Mouse (Mus musculus): Measurements from ENCODE around the gene Pfn5. TPM values are rescaled to one million over a fixed set of nuclear protein-coding genes. Genes with fewer than 3 reads are reported as not detected.
"Not testable (repeated sequence)": the region's sequence is repeated elsewhere in the genome, so short reads cannot be mapped to it uniquely, and the experiment has no call there.

The Pfn5 gene
- not detected in 2 replicates for polyA plus RNA-seq (2012; ENCODE audit: insufficient read depth, insufficient read length, missing spikeins)

DNA sequence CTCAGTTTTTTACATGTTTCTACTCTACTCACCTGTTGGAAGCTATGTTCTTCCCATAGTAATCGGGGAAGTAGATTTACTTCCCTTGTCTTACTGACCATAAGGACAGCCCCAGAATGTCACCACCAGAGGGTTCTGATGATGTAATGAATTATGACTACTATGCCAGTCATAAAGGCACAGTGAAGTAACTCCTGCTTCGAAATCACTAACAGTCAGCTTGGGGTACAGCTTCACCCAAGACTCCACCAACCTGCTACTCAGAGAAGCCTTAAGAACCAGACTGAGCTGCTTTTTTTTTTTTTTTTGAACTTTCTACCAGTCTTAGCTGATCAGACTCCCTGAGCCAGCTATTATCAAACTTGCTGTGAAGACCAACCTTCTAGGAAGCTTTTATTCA lies at the start of gene Pfn5, which contains the start of gene Asb12:
Pfn5 (plus strand) TSS at position 218 of the 400 bp plus-strand sequence.
Asb12 (minus strand) TSS at position 101 of the 400 bp plus-strand sequence.
- no peak within 1 kb of the TSS for H3K27ac ChIP-seq (ENCODE audit: insufficient read depth, low read depth, low read length)
- no peaks in the 10 kb centered on the region for H3K4me1 ChIP-seq (ENCODE audit: control insufficient read depth, insufficient read depth, low read length)
- TF ChIP-seq CTCF (IDR thresholded peaks at IDR 0.05; ENCODE audit: low read depth, low read length) (no peak), POLR2A (IDR thresholded peaks at IDR 0.05; ENCODE audit: borderline replicate concordance, low read depth, low read length) (no peak)
- H3K4me3 ChIP-seq (ENCODE audit: insufficient read depth, low read length), result no peak within 1 kb of the TSS

DNA sequence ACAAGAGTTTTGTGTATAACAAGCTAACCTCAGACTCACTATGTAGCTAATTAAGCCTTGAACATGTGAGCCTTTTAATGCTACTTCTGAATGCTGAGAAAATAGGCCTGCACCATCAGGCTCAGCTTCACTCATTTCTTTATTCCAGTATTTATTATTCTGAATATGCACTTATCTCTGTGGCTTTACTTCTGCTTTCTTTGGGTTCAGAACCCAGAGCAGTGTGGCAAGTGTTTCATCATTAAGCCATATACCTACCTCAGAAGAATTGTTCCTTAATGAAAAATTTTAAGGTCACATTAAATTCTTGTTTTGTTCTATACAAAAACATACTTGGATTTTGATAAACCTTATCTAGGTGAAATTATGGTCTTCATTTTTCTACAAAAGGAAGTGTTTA lies 34.0 kb upstream of the Pfn5 start:
- H3K4me3 ChIP-seq (ENCODE audit: insufficient read depth, low read length), result no peak overlapping the region
- no peak overlapping the region for H3K27ac ChIP-seq (ENCODE audit: insufficient read depth, low read depth, low read length)
- TF ChIP-seq CTCF (IDR thresholded peaks at IDR 0.05; ENCODE audit: low read depth, low read length) (no peak), POLR2A (IDR thresholded peaks at IDR 0.05; ENCODE audit: borderline replicate concordance, low read depth, low read length) (no peak)
- no peaks in the 10 kb centered on the region for H3K4me1 ChIP-seq (ENCODE audit: control insufficient read depth, insufficient read depth, low read length)

GRCm38 (mm10) chrX:95525166-95525565 lies 32.7 kb upstream of the Pfn5 start:
- Histone ChIP-seq H3K4me3 (ENCODE audit: insufficient read depth, low read length) (no peak overlapping the region), H3K4me1 (ENCODE audit: control insufficient read depth, insufficient read depth, low read length) (no peaks in the 10 kb centered on the region), H3K27ac (ENCODE audit: insufficient read depth, low read depth, low read length) (no peak overlapping the region)
- TF ChIP-seq CTCF (IDR thresholded peaks at IDR 0.05; ENCODE audit: low read depth, low read length) (no peak), POLR2A (IDR thresholded peaks at IDR 0.05; ENCODE audit: borderline replicate concordance, low read depth, low read length) (no peak)

- H3K4me1 ChIP-seq (ENCODE audit: control insufficient read depth, insufficient read depth, low read length); H3K4me3 ChIP-seq (ENCODE audit: insufficient read depth, low read length); H3K27ac ChIP-seq (ENCODE audit: insufficient read depth, low read depth, low read length): not testable (repeated sequence)
Observed at GRCm38 (mm10) chrX:95535493-95535892, 22.4 kb upstream of the Pfn5 start.

DNA sequence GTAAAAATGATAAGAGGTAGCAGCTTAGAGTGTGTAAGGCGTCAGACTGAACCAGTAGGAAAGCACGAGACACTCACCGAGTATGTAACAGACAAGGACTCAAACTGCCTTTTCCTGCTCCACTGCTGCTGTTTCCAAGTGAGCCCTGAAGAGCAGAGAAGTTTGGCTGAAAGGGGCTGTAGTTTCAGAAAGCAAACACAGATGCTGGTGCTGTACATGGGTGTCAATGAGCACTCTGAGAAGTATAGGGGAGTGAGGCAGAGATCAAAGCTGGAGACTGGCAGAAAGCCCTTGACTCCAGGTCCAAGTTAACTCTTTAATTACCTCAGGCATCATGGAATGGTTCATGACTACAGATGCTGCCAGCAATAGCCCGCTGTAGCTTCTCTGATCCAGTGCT lies 3.6 kb upstream of the Pfn5 start:
- no peaks in the 10 kb centered on the region for H3K4me1 ChIP-seq (ENCODE audit: control insufficient read depth, insufficient read depth, low read length)
- no peak overlapping the region for H3K27ac ChIP-seq (ENCODE audit: insufficient read depth, low read depth, low read length)
- no peak for TF ChIP-seq POLR2A (IDR thresholded peaks at IDR 0.05; ENCODE audit: borderline replicate concordance, low read depth, low read length)
- H3K4me3 ChIP-seq (ENCODE audit: insufficient read depth, low read length), result no peak overlapping the region

DNA sequence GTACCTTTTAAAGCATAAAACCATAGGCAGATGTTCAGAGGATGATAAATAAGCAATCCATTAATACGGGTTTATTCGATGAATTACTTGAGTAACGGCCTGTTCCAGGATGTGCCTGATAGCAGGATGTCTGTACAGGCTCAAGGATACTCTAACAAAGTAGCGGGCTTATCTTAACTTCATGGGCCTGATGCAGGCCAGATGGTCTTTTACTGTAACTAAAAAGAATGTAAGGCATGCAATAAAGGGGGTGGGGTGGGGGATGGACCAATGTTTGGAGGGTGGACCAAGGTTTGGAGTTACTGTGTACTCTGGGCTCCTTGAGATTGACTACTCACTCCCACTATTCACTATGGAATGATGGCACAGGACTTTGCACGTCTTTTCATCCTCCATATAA lies 42.7 kb downstream of the Pfn5 start:
- Histone ChIP-seq H3K4me3 (ENCODE audit: insufficient read depth, low read length) (no peak overlapping the region), H3K4me1 (ENCODE audit: control insufficient read depth, insufficient read depth, low read length) (no peaks in the 10 kb centered on the region), H3K27ac (ENCODE audit: insufficient read depth, low read depth, low read length) (no peak overlapping the region)
- TF ChIP-seq POLR2A (IDR thresholded peaks at IDR 0.05; ENCODE audit: borderline replicate concordance, low read depth, low read length), result no peak
- TF ChIP-seq CTCF (IDR thresholded peaks at IDR 0.05; ENCODE audit: low read depth, low read length), result no peak

Other genes with a start within 250 kb of the Pfn5 start
- 3.2 and 3.7 TPM in 2 replicates for gene Amer1, start 113.2 kb upstream of the Pfn5 start, polyA plus RNA-seq (2012; ENCODE audit: insufficient read depth, insufficient read length, missing spikeins)
- gene Asb12, start 117 bp upstream of the Pfn5 start, polyA plus RNA-seq (2012; ENCODE audit: insufficient read depth, insufficient read length, missing spikeins), result not detected in 2 replicates
- gene Zc4h2, start 100.4 kb downstream of the Pfn5 start, polyA plus RNA-seq (2012; ENCODE audit: insufficient read depth, insufficient read length, missing spikeins), result 6.9 and 8.4 TPM in 2 replicates
- 0.23 TPM in 1 of 2 replicates, not detected in the other for gene Zc3h12b, start 153.6 kb downstream of the Pfn5 start, polyA plus RNA-seq (2012; ENCODE audit: insufficient read depth, insufficient read length, missing spikeins)

Data from bone marrow macrophage, adult 2 months (primary cell).